Mouse (Mus musculus): ENCODE measurements around the gene Bpifa2. TPM values are rescaled to one million over a fixed set of nuclear protein-coding genes. Genes with fewer than 3 reads are reported as not detected.

Bpifa2 gene
- polyA plus RNA-seq (2017; shearing (Covaris generic)), result not detected

GRCm38 (mm10) chr2:154007965-154008364 is at the start of gene Bpifa2:
Gene Bpifa2, plus strand, starts transcription at chr2:154008265.

DNA sequence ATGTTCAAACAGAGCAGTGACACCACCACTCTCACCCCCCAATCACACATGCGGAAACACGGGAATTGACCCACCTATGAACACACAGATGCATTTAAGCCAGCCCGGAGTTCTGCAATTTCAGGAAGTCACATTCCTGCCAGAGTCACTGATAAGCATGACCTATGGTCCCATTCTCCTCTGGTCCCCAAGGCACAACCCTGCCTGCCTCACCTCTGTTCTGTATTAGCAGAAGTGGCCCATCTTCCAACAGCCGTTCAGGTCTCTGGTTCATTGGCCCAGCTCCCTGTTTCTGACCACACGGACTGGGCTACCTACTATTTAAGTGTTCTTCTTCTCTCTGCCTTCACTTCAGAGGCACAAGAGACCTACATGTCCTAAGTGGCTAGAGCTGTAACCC is 33.5 kb upstream of the Bpifa2 start, which contains the start of gene Bpifa6:
TSS of gene Bpifa6 (plus strand) at position 364 of the 400 bp plus-strand sequence.

Other genes with a start within 250 kb of the Bpifa2 start
- 0.82 TPM for gene Efcab8, start 228.3 kb upstream of the Bpifa2 start, polyA plus RNA-seq (2017; shearing (Covaris generic))
- gene Sun5, start 137.2 kb upstream of the Bpifa2 start, polyA plus RNA-seq (2017; shearing (Covaris generic)), result not detected
- not detected for gene Bpifb2, start 133.2 kb upstream of the Bpifa2 start, polyA plus RNA-seq (2017; shearing (Covaris generic))
- not detected for gene Bpifb6, start 107.9 kb upstream of the Bpifa2 start, polyA plus RNA-seq (2017; shearing (Covaris generic))
- not detected for gene Bpifb3, start 90.0 kb upstream of the Bpifa2 start, polyA plus RNA-seq (2017; shearing (Covaris generic))
- not detected for gene Bpifb4, start 70.1 kb upstream of the Bpifa2 start, polyA plus RNA-seq (2017; shearing (Covaris generic))
- gene Bpifa6, start 33.3 kb upstream of the Bpifa2 start, polyA plus RNA-seq (2017; shearing (Covaris generic)), result not detected
- not detected for gene Bpifa3, start 122.1 kb downstream of the Bpifa2 start, polyA plus RNA-seq (2017; shearing (Covaris generic))
- gene Bpifa1, start 134.6 kb downstream of the Bpifa2 start, polyA plus RNA-seq (2017; shearing (Covaris generic)), result not detected
- not detected for gene Bpifa5, start 154.3 kb downstream of the Bpifa2 start, polyA plus RNA-seq (2017; shearing (Covaris generic))
- gene Bpifb1, start 182.6 kb downstream of the Bpifa2 start, polyA plus RNA-seq (2017; shearing (Covaris generic)), result not detected
- gene Bpifb5, start 215.5 kb downstream of the Bpifa2 start, polyA plus RNA-seq (2017; shearing (Covaris generic)), result not detected
- gene Bpifb9a, start 249.6 kb downstream of the Bpifa2 start, polyA plus RNA-seq (2017; shearing (Covaris generic)), result not detected

Data from CD4-positive, CD25-positive, alpha-beta regulatory T cell, adult 9 weeks (primary cell).